Mouse (Mus musculus): ENCODE measurements around the gene Lrrc42.
A peak's percentile ranks its signal among the peaks of the same experiment; 100 is the strongest.

Lrrc42 gene

GRCm38 (mm10) chr4:107193841-107194240 lies 59.5 kb downstream of the Lrrc42 start:
- no peak for DNase-seq

DNA sequence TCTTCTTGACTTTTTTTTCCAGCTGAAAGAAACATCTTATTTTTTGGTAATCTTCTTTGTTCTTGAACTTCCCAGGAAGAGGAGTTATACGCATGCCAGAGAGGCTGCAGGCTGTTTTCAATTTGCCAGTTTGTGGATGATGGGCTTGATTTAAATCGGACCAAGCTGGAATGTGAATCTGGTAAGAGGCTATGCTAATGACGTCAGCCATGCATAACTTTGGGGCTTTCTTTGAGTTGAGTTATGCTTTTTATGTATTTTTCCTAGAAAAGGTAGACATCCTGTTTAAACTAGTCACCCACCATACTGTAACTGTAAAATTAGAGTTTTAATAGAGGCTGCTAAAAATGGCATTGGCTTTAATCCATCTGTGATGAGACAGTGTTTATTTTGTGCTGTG lies 67.6 kb downstream of the Lrrc42 start:
- peak; percentile 49 for DNase-seq
